Mouse (Mus musculus) liver, embryonic 15.5 days (tissue): Measurements from ENCODE around the gene Fam78a. TPM values are rescaled to one million over a fixed set of nuclear protein-coding genes. Genes with fewer than 3 reads are reported as not detected.
A peak's percentile ranks its signal among the peaks of the same experiment; 100 is the strongest.

ENCODE experiments used
- ATAC-seq: fragments of 200-750 bp; cut with Nextera tagmentation; 2 replicates; pipeline ENCODE4 v1.8.0; 2017; ENCODE audit warnings: moderate number of reproducible peaks, mild to moderate bottlenecking, moderate library complexity; ENCODE audit not compliant: insufficient read depth
- H3K27ac ChIP-seq: fragments of 300-500 bp; sonication (generic); replicated peaks from 2 replicates; pipeline ENCODE4 v1.5.1; 2015; ENCODE audit warnings: mild to moderate bottlenecking, inconsistent platforms
- H3K27me3 ChIP-seq: fragments of 300-500 bp; sonication (generic); 2 replicates; pipeline ENCODE4 v1.6.1; 2015; ENCODE audit warnings: mild to moderate bottlenecking, inconsistent platforms
- H3K36me3 ChIP-seq: fragments of 300-500 bp; sonication (generic); replicated peaks from 2 replicates; pipeline ENCODE4 v1.6.1; 2015; ENCODE audit warnings: moderate library complexity, mild to moderate bottlenecking, inconsistent platforms
- H3K4me1 ChIP-seq: fragments of 300-500 bp; sonication (generic); replicated peaks from 2 replicates; pipeline ENCODE4 v1.6.1; 2015; ENCODE audit warnings: inconsistent platforms
- H3K4me2 ChIP-seq: fragments of 300-500 bp; sonication (generic); 2 replicates; pipeline ENCODE4 v1.6.1; 2015; ENCODE audit warnings: moderate library complexity, mild to moderate bottlenecking, inconsistent platforms
- H3K4me3 ChIP-seq: fragments of 300-500 bp; sonication (generic); replicated peaks from 2 replicates; pipeline ENCODE4 v1.5.1; 2015; ENCODE audit warnings: mild to moderate bottlenecking, inconsistent platforms
- H3K9ac ChIP-seq: fragments of 300-500 bp; sonication (generic); 2 replicates; pipeline ENCODE4 v1.6.1; 2015; ENCODE audit warnings: moderate library complexity, mild to moderate bottlenecking, inconsistent platforms
- H3K9me3 ChIP-seq: fragments of 300-500 bp; sonication (generic); replicated peaks from 2 replicates; pipeline ENCODE4 v1.6.1; 2016; ENCODE audit warnings: inconsistent platforms
- WGBS: fragments of 180-500 bp; shearing (Covaris S2); methylation state at CpG from one replicate; pipeline ENCODE4 v1.1.7; 2015; ENCODE audit warnings: mixed read lengths; ENCODE audit not compliant: insufficient replicate concordance; 5-methylcytosine and 5-hydroxymethylcytosine counted together
- polyA plus RNA-seq: library from polyadenylated mRNA; unstranded; fragments of >200 nt; fragmentation: Nextera tagmentation; extraction: Ambion mirVana; gene quantifications from 2 replicates; pipeline ENCODE4 v1.2.1, GENCODE M21; 2015

Fam78a gene
- polyA plus RNA-seq, 1 experiment from 2014 or later: 11.4 TPM

- peaks cover 49% of the 10 kb centered on the region for H3K4me1 ChIP-seq
- no peak overlapping the region; the same call in 1 of the 2 replicates for H3K27ac ChIP-seq
- no peaks in the 10 kb centered on the region for H3K27me3 ChIP-seq
- 83% methylated on average over 10 of the region's 10 CpGs for WGBS
- no peaks in the 10 kb centered on the region for H3K36me3 ChIP-seq
- peak overlapping the region; percentile 34; the same call in 1 of the 2 replicates for H3K4me3 ChIP-seq
- peak overlapping the region; percentile 35; the same call in 1 of the 2 replicates for H3K9ac ChIP-seq
- no peak for ATAC-seq
- H3K9me3 ChIP-seq: no peaks in the 10 kb centered on the region
- peak overlapping the region; percentile 54 for H3K4me2 ChIP-seq
Observed at GRCm38 (mm10) chr2:32096122-32096420, 11.4 kb upstream of the Fam78a start.

- Histone ChIP-seq H3K4me3 (peak within 1 kb of the TSS; percentile 34), H3K4me1 (peaks cover 49% of the 10 kb centered on the region), H3K36me3 (no peaks in the 10 kb centered on the region), H3K27ac (peak within 1 kb of the TSS; percentile 61), H3K9ac (peak within 1 kb of the TSS; percentile 35), H3K27me3 (no peaks in the 10 kb centered on the region), H3K9me3 (no peaks in the 10 kb centered on the region), H3K4me2 (peak within 1 kb of the TSS; percentile 54)
- peak; percentile 53 for ATAC-seq
- 56% methylated on average over 22 of the region's 22 CpGs for WGBS
Observed at GRCm38 (mm10) chr2:32095351-32096121, 10.9 kb upstream of the Fam78a start, which contains the start of gene Plpp7. Gene Plpp7, plus strand, starts transcription at chr2:32095528.

GRCm38 (mm10) chr2:32094001-32094707 is 9.5 kb upstream of the Fam78a start:
- WGBS: 66% methylated on average over 7 of the region's 7 CpGs
- Histone ChIP-seq H3K4me2 (no peak overlapping the region), H3K4me1 (peaks cover 44% of the 10 kb centered on the region), H3K4me3 (no peak overlapping the region), H3K27me3 (peaks cover 10% of the 10 kb centered on the region), H3K9me3 (no peaks in the 10 kb centered on the region), H3K36me3 (no peaks in the 10 kb centered on the region), H3K27ac (peak overlapping the region; percentile 61), H3K9ac (no peak overlapping the region)
- ATAC-seq: no peak

- Histone ChIP-seq H3K9ac (no peak overlapping the region), H3K27ac (no peak overlapping the region), H3K9me3 (no peaks in the 10 kb centered on the region), H3K4me1 (peaks cover 40% of the 10 kb centered on the region), H3K4me2 (no peak overlapping the region), H3K27me3 (peaks cover 32% of the 10 kb centered on the region), H3K36me3 (no peaks in the 10 kb centered on the region), H3K4me3 (no peak overlapping the region)
- no peak for ATAC-seq
- 62% methylated on average over 3 of the region's 3 CpGs for WGBS
Observed at GRCm38 (mm10) chr2:32091956-32092355, 7.3 kb upstream of the Fam78a start.

DNA sequence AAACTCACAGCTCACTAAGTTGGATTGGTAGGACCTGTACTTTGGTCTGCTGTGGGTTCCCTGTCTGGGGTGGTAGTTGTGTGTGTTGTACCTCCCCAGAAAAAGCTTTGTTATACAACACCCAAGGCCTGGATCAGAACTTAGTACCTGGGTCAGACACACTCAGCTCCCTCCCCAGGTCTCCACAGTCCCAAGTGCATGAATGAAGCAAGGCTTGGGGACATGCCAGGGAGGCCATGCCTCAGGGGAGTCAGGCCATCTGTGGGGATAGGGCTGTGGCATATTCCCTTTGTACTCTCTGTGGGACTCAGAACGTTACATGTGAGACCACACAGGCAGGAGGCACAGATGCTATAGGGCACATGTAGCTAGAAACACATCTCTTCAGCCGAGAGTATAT is 5.5 kb upstream of the Fam78a start:
- no peak for ATAC-seq
- 78% methylated on average over 2 of the region's 2 CpGs for WGBS
- H3K27me3 ChIP-seq: peaks cover 40% of the 10 kb centered on the region
- no peak overlapping the region for H3K4me2 ChIP-seq
- peaks cover 37% of the 10 kb centered on the region for H3K4me1 ChIP-seq
- no peaks in the 10 kb centered on the region for H3K36me3 ChIP-seq
- no peak overlapping the region for H3K27ac ChIP-seq
- no peak overlapping the region for H3K9ac ChIP-seq
- no peaks in the 10 kb centered on the region for H3K9me3 ChIP-seq
- H3K4me3 ChIP-seq: no peak overlapping the region

DNA sequence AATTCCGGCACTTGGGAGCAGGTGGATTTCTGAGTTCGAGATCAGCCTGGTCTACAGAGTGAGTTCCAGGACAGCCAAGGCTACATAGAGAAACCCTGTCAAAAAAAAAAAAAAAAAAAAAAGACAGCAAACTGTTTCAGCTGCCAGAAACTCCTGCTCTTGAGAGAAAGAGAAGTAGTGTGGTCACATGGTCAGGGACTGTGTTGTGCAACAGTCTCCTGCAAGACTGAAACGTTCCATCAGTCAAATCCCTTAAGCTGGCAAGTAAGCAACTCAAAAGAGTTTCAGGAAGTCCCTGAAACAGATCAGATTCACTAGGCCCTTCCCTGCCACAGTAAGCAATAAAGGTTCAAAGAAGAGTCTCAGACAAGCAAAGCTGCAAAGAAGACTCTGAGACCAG is 4.9 kb upstream of the Fam78a start:
- Histone ChIP-seq H3K36me3 (no peaks in the 10 kb centered on the region), H3K4me2 (no peak overlapping the region), H3K4me1 (peaks cover 40% of the 10 kb centered on the region), H3K4me3 (no peak overlapping the region), H3K9ac (no peak overlapping the region), H3K27ac (no peak overlapping the region), H3K9me3 (no peaks in the 10 kb centered on the region), H3K27me3 (peaks cover 40% of the 10 kb centered on the region)
- 49% methylated on average over 3 of the region's 3 CpGs for WGBS
- ATAC-seq: no peak

- 16% methylated on average over 35 of the region's 35 CpGs for WGBS
- H3K27me3 ChIP-seq: peaks cover 41% of the 10 kb centered on the region
- H3K4me2 ChIP-seq: peak overlapping the region; percentile 47
- peaks cover 39% of the 10 kb centered on the region for H3K4me1 ChIP-seq
- no peaks in the 10 kb centered on the region for H3K36me3 ChIP-seq
- H3K27ac ChIP-seq: no peak overlapping the region
- no peak for ATAC-seq
- H3K4me3 ChIP-seq: peak overlapping the region; percentile 24
- H3K9me3 ChIP-seq: no peaks in the 10 kb centered on the region
- H3K9ac ChIP-seq: peak overlapping the region; percentile 23; the same call in 1 of the 2 replicates
Observed at GRCm38 (mm10) chr2:32088372-32088981, 3.8 kb upstream of the Fam78a start.

- Histone ChIP-seq H3K4me3 (no peak overlapping the region), H3K27me3 (peaks cover 46% of the 10 kb centered on the region), H3K36me3 (no peaks in the 10 kb centered on the region), H3K9ac (no peak overlapping the region), H3K9me3 (no peaks in the 10 kb centered on the region), H3K27ac (no peak overlapping the region), H3K4me1 (peaks cover 39% of the 10 kb centered on the region), H3K4me2 (no peak overlapping the region)
- 62% methylated on average over 4 of the region's 4 CpGs for WGBS
- ATAC-seq: no peak
Observed at GRCm38 (mm10) chr2:32087606-32088005, 2.9 kb upstream of the Fam78a start.

- peaks cover 9% of the 10 kb centered on the region for H3K36me3 ChIP-seq
- peak overlapping the region; percentile 95 for H3K9ac ChIP-seq
- peak overlapping the region; percentile 100 for H3K4me2 ChIP-seq
- H3K27me3 ChIP-seq: peaks cover 44% of the 10 kb centered on the region
- WGBS: 25% methylated on average over 2 of the region's 2 CpGs
- peaks cover 57% of the 10 kb centered on the region for H3K4me1 ChIP-seq
- peak overlapping the region; percentile 97 for H3K27ac ChIP-seq
- peak overlapping the region; percentile 90 for H3K4me3 ChIP-seq
- H3K9me3 ChIP-seq: no peaks in the 10 kb centered on the region
- peak; percentile 78 for ATAC-seq
Observed at GRCm38 (mm10) chr2:32085231-32085630, 574 bp upstream of the Fam78a start.

GRCm38 (mm10) chr2:32084872-32085199 is 179 bp upstream of the Fam78a start:
- no peak; the same call in 1 of the 2 replicates for ATAC-seq
- Histone ChIP-seq H3K27me3 (peaks cover 41% of the 10 kb centered on the region), H3K4me3 (peak overlapping the region; percentile 90), H3K4me2 (peak overlapping the region; percentile 100), H3K27ac (peak overlapping the region; percentile 97), H3K4me1 (peaks cover 61% of the 10 kb centered on the region), H3K9ac (peak overlapping the region; percentile 95), H3K36me3 (peaks cover 13% of the 10 kb centered on the region), H3K9me3 (no peaks in the 10 kb centered on the region)
- WGBS: 16% methylated on average over 2 of the region's 2 CpGs
